Mouse (Mus musculus): Measurements from ENCODE around the gene Olfr172. TPM values are rescaled to one million over a fixed set of nuclear protein-coding genes. Genes with fewer than 3 reads are reported as not detected.

Olfr172 gene
- not detected in 2 replicates for polyA plus RNA-seq (2015; fragmentation: Nextera tagmentation; extraction: Ambion mirVana)

DNA sequence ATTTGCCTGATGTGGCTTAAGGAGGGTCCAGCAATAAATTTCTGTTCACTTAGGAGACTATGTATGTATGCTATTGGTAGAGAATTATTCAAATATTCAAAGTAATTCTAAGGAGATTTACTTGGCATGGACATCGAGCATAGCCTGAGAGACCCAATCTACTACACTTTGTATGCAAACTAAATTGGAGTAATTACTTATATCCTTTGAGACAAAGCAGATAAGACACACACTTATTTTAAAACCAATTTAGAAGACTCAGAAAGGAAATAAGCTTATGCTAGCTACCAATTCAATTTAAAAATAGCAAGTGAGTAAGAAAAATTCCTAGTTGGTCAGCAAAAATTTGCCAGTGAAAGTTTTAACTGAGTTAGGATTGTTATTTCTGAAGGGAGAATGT lies at the start of gene Olfr172:
Gene Olfr172, minus strand, starts transcription at position 101 of the 400 bp plus-strand sequence.

DNA sequence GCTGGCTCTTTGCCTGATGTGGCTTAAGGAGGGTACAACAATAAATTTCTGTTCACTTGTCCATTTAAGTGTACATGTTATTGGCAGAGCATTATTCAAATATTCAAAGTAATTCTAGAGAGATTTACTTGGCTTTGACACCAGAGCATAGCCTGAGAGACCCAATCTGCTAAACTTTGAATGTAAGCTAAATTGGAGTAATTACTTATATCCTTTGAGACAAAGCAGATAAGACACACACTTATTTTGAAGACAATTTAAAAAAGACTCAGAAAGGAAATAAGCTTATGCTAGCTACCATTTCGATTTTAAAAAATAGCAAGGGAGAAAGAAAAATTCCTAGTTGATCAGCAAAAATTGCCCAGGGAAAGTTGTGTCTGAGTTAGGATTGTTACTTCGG lies 37.2 kb upstream of the Olfr172 start, which contains the start of gene Olfr173:
Gene Olfr173, minus strand, starts transcription at position 101 of the 400 bp plus-strand sequence.

DNA sequence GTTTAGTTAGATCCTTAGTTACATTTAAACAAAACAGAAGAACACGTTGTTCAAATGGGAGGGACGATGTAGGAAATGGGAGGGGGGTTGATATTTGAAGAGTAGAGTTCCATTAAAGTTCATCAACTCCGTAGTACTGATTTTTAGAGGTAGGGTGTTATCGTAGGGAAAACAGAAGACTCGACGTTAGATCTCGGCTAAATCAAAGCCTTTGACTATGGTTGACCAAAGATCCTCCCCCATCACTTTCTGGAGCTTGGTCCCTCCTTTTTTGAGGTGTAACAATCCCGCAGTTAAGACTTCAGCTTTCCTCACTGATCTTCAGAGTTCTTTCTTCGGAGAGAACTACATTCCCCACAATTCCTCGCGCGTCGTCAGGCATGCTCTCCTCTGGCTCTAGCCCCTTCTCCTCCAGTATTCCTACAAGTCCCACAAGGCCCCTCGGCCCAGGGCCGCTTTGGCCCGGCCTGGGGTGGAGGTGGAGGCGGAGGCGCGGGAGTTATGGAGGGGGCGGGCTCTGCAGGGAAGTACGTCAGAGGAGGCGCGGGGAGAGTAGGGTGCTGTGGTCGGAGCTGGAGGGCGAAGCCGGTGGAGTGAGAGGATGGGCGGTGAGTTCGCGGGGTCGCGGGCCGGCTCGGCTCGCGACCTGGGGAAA lies 35.4 kb downstream of the Olfr172 start, which contains the start of gene Cldnd1:
Gene Cldnd1, plus strand, starts transcription at position 434 of the 655 bp plus-strand sequence.

DNA sequence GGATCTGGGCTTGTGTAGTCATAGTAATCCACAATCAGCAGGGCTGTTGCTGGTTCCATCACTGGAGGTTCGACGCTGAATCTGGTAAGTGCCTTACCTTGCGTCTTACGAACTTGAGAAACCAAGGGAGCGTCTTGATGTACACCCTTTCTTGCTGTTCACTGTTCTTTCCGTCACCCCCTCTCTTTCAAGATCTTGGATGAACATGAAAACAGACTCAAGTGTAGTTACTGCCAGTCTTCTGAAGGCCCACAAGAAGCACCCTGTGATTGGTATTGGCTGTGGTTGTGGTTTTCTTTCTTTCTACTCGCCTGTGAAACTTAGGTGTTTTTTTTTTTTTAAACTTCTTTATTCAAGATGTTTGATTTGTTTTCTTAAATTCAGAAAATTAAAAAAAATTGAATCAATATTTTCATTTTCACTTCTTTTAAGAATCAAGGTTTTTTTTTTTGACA lies 44.3 kb downstream of the Olfr172 start, which contains the start of gene Gpr15:
Gene Gpr15, minus strand, starts transcription at position 405 of the 455 bp plus-strand sequence.

Small RNAs within 50 kb of the gene (microRNA-seq; reads per million reads assigned to microRNA genes)
- not detected for gene Gm27564

Other genes starting within 250 kb of the Olfr172 start
- gene St3gal6, start 238.9 kb downstream of the Olfr172 start, polyA plus RNA-seq (2015; fragmentation: Nextera tagmentation; extraction: Ambion mirVana) = 4.8 and 5.0 TPM in 2 replicates
- gene Gm813, start 146.2 kb downstream of the Olfr172 start, polyA plus RNA-seq (2015; fragmentation: Nextera tagmentation; extraction: Ambion mirVana) = not detected in 2 replicates
- gene E330017A01Rik, start 124.4 kb downstream of the Olfr172 start, polyA plus RNA-seq (2015; fragmentation: Nextera tagmentation; extraction: Ambion mirVana) = not detected in 2 replicates
- 18.8 and 24.2 TPM in 2 replicates for gene Cpox, start 92.9 kb downstream of the Olfr172 start, polyA plus RNA-seq (2015; fragmentation: Nextera tagmentation; extraction: Ambion mirVana)
- gene Gpr15, start 44.1 kb downstream of the Olfr172 start, polyA plus RNA-seq (2015; fragmentation: Nextera tagmentation; extraction: Ambion mirVana) = not detected in 2 replicates
- 92.0 and 115 TPM in 2 replicates for gene Cldnd1, start 35.3 kb downstream of the Olfr172 start, polyA plus RNA-seq (2015; fragmentation: Nextera tagmentation; extraction: Ambion mirVana)
- gene Olfr173, start 37.1 kb upstream of the Olfr172 start, polyA plus RNA-seq (2015; fragmentation: Nextera tagmentation; extraction: Ambion mirVana) = not detected in 2 replicates
- gene Olfr175-ps1, start 63.6 kb upstream of the Olfr172 start, polyA plus RNA-seq (2015; fragmentation: Nextera tagmentation; extraction: Ambion mirVana) = not detected in 2 replicates
- gene Olfr177, start 111.6 kb upstream of the Olfr172 start, polyA plus RNA-seq (2015; fragmentation: Nextera tagmentation; extraction: Ambion mirVana) = not detected in 2 replicates
- gene Olfr178, start 128.9 kb upstream of the Olfr172 start, polyA plus RNA-seq (2015; fragmentation: Nextera tagmentation; extraction: Ambion mirVana) = not detected in 2 replicates
- not detected in 2 replicates for gene Olfr181, start 165.6 kb upstream of the Olfr172 start, polyA plus RNA-seq (2015; fragmentation: Nextera tagmentation; extraction: Ambion mirVana)
- not detected in 2 replicates for gene Olfr180, start 166.2 kb upstream of the Olfr172 start, polyA plus RNA-seq (2015; fragmentation: Nextera tagmentation; extraction: Ambion mirVana)
- gene Olfr183, start 232.2 kb upstream of the Olfr172 start, polyA plus RNA-seq (2015; fragmentation: Nextera tagmentation; extraction: Ambion mirVana) = not detected in 2 replicates